In the genomic region with DNA sequence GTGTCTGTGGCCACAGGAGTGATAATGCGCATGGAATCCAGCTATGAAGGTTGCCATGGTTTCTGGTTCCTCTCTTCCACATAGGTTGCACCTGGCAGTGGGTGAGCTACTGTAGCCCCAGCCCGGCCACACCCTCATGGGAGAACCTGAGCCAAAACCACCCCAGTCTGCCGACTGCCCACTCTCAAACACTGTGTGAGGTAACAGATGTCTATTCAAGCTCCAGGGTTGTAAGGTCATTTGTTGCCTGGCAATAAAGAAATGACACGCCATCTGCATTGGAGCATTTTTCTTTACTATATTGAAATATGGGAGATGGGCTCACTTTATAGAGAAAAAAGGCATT, we compare ENCODE assay signal across 8 mouse cellular contexts. TPM values are rescaled to one million over a fixed set of nuclear protein-coding genes. Genes with fewer than 3 reads are reported as not detected.
DNase-seq lines count a peak whose midpoint lies in the region; ATAC-seq lines count a peak whose summit lies in the region.

No protein-coding gene starts in this region.

- peak overlapping the region; percentile 87 for H3K9ac ChIP-seq in heart, embryonic 16.5 days (ENCODE audit: low read length)
- H3K9ac ChIP-seq in liver, embryonic 12.5 days: peak overlapping the region; percentile 68

- WGBS in heart, embryonic 16.5 days: 35% methylated on average over 4 of the region's 4 CpGs
- 46% methylated on average over 4 of the region's 4 CpGs for WGBS in liver, embryonic 12.5 days (ENCODE audit: insufficient replicate concordance)

- no peaks in the 10 kb centered on the region for H3K27me3 ChIP-seq in heart, embryonic 16.5 days (ENCODE audit: control insufficient read depth, insufficient read depth, low read length)
- 0 out of 2 replicates have a peak, but pooled peaks cover 3% of the 10 kb centered on the region for H3K27me3 ChIP-seq in liver, embryonic 12.5 days (replicated peaks)

- H3K4me3 ChIP-seq in heart, embryonic 16.5 days (ENCODE audit: low read length): peak overlapping the region; percentile 61
- H3K4me3 ChIP-seq in liver, embryonic 12.5 days: peak overlapping the region; percentile 64

- no peaks in the 10 kb centered on the region for H3K36me3 ChIP-seq in heart, embryonic 16.5 days (ENCODE audit: control insufficient read depth, insufficient read depth)
- no peaks in the 10 kb centered on the region for H3K36me3 ChIP-seq in liver, embryonic 12.5 days

- ATAC-seq in heart, embryonic 16.5 days (replicated peaks; ENCODE audit: extremely low read depth, insufficient read depth, low FRiP score): no peak
- no peak for ATAC-seq in liver, embryonic 12.5 days

- H3K27ac ChIP-seq in heart, embryonic 16.5 days (ENCODE audit: low read length): peak overlapping the region; percentile 99
- H3K27ac ChIP-seq in liver, embryonic 12.5 days: peak overlapping the region; percentile 96

- peaks cover 33% of the 10 kb centered on the region for H3K4me1 ChIP-seq in heart, embryonic 16.5 days (ENCODE audit: control insufficient read depth, insufficient read depth, low read length)
- H3K4me1 ChIP-seq in liver, embryonic 12.5 days: peaks cover 43% of the 10 kb centered on the region

- H3K9me3 ChIP-seq in heart, embryonic 16.5 days (replicated peaks; ENCODE audit: control insufficient read depth, low read length): no peaks in the 10 kb centered on the region
- no peaks in the 10 kb centered on the region for H3K9me3 ChIP-seq in liver, embryonic 12.5 days (replicated peaks)

- peak overlapping the region; percentile 68 for H3K4me2 ChIP-seq in heart, embryonic 16.5 days (ENCODE audit: low read depth, low read length)
- H3K4me2 ChIP-seq in liver, embryonic 12.5 days: peak overlapping the region; percentile 98

- peak; percentile 94 for DNase-seq in heart, adult 11 months
- DNase-seq in heart, adult 18-20 months: no peak
- DNase-seq in urinary bladder, postnatal 14 days (ENCODE audit: low spot score): peak; percentile 14
- no peak for DNase-seq in urinary bladder, postnatal 25 days (ENCODE audit: low spot score)
- DNase-seq in right cerebral cortex, postnatal 36 days (ENCODE audit: low spot score in 2 of 2): peak; percentile 54 to 55
- DNase-seq in ovary, postnatal 36 days (ENCODE audit: low spot score): no peak

RNA-seq across cellular contexts. Expression of gene Actg1, which starts 33.0 kb away (rescaled TPM):
- 100 to 1,000 TPM; 286 to 296 TPM for total RNA-seq in heart, adult 18-20 months (2021)
- polyA plus RNA-seq in heart, embryonic 16.5 days (2015; fragmentation: Nextera tagmentation; extraction: Ambion mirVana): 1,134 and 1,179 TPM in 2 replicates
- 952 and 1,008 TPM in 2 replicates for polyA plus RNA-seq in liver, embryonic 12.5 days (2016; fragmentation: Nextera tagmentation; extraction: Ambion mirVana)

RNA-seq across cellular contexts. Expression of gene Fscn2, which starts 45.9 kb away (rescaled TPM):
- total RNA-seq in heart, adult 18-20 months (2021): not detected
- polyA plus RNA-seq in heart, embryonic 16.5 days (2015; fragmentation: Nextera tagmentation; extraction: Ambion mirVana): 0.71 and 0.91 TPM in 2 replicates
- 0.16 and 0.18 TPM in 2 replicates for polyA plus RNA-seq in liver, embryonic 12.5 days (2016; fragmentation: Nextera tagmentation; extraction: Ambion mirVana)

Comparison
In these comparisons a context has a peak if more than half of its experiments do, and no peak if none do; other contexts are left out.
1. DNase-seq: peak in heart, adult 11 months (single experiment), urinary bladder, postnatal 14 days (single experiment) and right cerebral cortex, postnatal 36 days (2 of 2); none in heart, adult 18-20 months (0 of 2), urinary bladder, postnatal 25 days (single experiment) and ovary, postnatal 36 days (single experiment).